Mouse (Mus musculus): ENCODE measurements around the gene Gm10198.

DNA sequence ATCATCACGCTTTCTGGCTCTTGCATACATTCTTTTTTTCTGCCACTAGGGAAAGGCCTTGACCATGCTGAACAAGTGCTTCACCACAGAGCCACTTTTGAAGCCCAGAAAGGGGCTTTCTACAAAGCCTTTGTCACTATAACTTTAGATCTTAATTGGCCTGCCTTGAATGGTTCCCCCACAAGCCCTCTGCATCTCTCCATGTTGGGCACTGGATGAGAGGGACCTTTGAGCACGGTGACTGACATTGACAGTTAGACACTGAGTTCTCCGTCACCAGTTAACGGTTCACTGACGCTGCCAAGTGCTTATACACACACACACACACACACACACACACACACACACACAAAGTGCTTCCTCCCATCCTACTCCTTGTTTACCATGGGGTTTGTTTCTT lies 30.0 kb upstream of the Gm10198 start:
- TF ChIP-seq CTCF (IDR thresholded peaks at IDR 0.05): no peak
- TF ChIP-seq EP300 (IDR thresholded peaks at IDR 0.05): no peak
